Mouse (Mus musculus): Measurements from ENCODE around the gene S100pbp.

DNA sequence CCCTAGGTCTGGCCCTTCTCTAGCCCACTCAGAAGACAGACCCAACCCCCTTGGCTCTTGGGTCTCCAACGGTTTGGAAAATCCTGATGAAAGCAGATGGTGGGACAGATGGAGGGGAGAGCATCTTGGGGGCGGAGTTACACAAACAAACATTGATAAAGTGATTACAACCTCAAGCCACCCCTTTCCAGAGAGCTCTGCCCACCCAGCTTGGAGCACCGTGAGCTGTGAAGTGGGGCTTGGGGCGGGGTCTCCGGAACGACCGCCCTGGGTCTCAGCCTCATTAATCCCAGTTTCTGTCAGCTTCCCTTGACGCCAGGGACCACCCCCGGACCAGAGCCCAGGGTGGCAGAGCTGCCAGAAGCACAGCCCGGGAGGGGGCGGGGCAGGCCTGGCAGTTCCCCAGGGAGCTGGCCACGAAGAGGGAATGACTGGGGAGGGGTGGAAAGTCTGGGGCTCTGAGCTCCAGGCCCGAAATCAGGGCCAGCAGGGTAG, 64.8 kb downstream of the S100pbp start:
- TF ChIP-seq CTCF (conservative IDR thresholded peaks at IDR 0.05; ENCODE audit: low read length) (no peak), NANOG (IDR thresholded peaks at IDR 0.05; ENCODE audit: borderline replicate concordance, low read length) (no peak)
